Mouse (Mus musculus): ENCODE data around the gene Grk6.

DNA sequence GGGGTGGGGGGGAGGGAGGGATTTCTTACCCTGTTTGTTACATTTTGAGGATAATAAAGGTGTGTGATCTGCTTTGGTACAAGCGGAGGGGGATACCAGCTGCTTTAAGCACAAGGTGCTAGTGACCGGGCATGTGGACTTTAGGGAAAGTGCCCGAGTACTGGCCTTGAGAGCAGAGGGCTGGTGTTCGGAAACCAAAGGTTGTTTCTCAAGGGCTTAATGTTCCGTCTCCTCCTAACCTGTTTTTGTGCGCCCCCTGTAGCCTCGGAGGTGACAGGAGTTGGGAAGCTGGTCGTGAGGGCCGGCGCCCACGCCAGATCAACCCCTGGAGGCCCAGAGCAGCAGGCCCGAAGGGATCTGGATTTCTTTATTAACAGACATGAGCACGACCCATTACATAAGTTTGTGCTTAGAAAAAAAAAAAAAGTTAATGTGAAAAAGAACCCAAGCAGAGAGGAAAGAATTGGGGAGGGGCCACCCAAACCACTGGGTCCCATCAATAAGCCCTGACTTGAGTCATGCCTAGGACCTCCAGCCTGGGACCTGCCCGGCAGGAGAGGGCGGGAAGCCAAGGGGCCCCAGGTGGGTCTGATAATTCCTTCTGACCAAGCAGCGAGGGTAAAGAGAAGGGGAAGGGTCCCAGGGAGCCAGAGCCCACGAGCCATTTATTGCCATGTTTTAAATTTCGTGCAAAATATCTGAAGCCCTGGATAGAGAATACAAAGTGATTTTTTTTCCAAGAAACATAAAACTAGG, 28.4 kb downstream of the Grk6 start:
- TF ChIP-seq CTCF (IDR thresholded peaks at IDR 0.05; ENCODE audit: low read depth, low read length): no peak
- no peak for TF ChIP-seq POLR2A (IDR thresholded peaks at IDR 0.05; ENCODE audit: extremely low read depth, insufficient read depth, low read length)

Measured in liver, adult 2 months (tissue).